ENCODE assay signal across 27 mouse cellular contexts in the genomic region with DNA sequence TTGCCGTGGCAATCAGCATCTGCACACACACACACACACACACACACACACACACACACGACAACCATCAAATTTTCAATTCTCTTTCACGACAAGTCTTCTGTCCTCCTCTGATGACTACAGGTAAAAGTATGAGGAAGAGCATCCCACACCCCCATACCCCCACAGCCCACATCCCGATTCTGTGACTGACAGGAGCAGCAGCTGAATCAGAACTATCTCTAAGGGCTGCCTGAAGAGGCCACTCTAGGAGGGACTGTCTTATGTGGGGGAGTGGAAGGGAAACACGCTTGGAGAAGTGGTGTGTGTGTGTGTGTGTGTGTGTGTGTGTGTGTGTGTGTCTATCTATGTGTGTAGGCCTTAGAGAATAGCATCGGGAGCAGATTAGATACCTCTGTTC.
"Had no signal": no experiment of that assay in that cellular context is flagged by ENCODE, and none has a peak within 500 bp of the region (broad histone marks: within the 10 kb centered on the region; RNA-seq: fewer than 3 reads in every experiment).

No protein-coding gene starts in this region.

- H3K27me3 ChIP-seq: embryonic facial prominence, embryonic 13.5 days; embryonic facial prominence, embryonic 15.5 days; forebrain, embryonic 12.5 days; forebrain, embryonic 13.5 days; forebrain, embryonic 15.5 days had no signal

- H3K9ac ChIP-seq: embryonic facial prominence, embryonic 13.5 days; embryonic facial prominence, embryonic 15.5 days; forebrain, embryonic 12.5 days; forebrain, embryonic 13.5 days; forebrain, embryonic 15.5 days; forebrain, postnatal 0 days had no signal

- ATAC-seq: forebrain, embryonic 14.5 days; forebrain, embryonic 15.5 days; forebrain, embryonic 16.5 days; forebrain, postnatal 0 days had no signal

- H3K4me3 ChIP-seq: embryonic facial prominence, embryonic 13.5 days; embryonic facial prominence, embryonic 15.5 days; erythroblast, embryonic 14.5 days; forebrain, embryonic 10.5 days; forebrain, embryonic 12.5 days; forebrain, embryonic 13.5 days; forebrain, embryonic 15.5 days; gastrocnemius, adult 2 months; heart, adult 2 months had no signal

- H3K27ac ChIP-seq: embryonic facial prominence, embryonic 13.5 days; embryonic facial prominence, embryonic 15.5 days; forebrain, embryonic 10.5 days; forebrain, embryonic 12.5 days; forebrain, embryonic 13.5 days; forebrain, embryonic 15.5 days; gastrocnemius, adult 2 months; heart, adult 2 months had no signal

- H3K9me3 ChIP-seq: embryonic facial prominence, embryonic 13.5 days; embryonic facial prominence, embryonic 15.5 days; forebrain, embryonic 10.5 days; forebrain, embryonic 12.5 days; forebrain, embryonic 13.5 days; forebrain, embryonic 15.5 days had no signal

- H3K4me1 ChIP-seq: embryonic facial prominence, embryonic 15.5 days; forebrain, embryonic 10.5 days; forebrain, embryonic 12.5 days; forebrain, embryonic 13.5 days had no signal

- H3K4me2 ChIP-seq: embryonic facial prominence, embryonic 13.5 days; embryonic facial prominence, embryonic 15.5 days; forebrain, embryonic 12.5 days; forebrain, embryonic 13.5 days; forebrain, embryonic 15.5 days had no signal

- DNase-seq: cerebellum, adult 2 months; cerebellum, adult 8-10 months; cerebellum, adult 9-10 months; cerebellum, adult 9-11 months; cerebellum, postnatal 10 days; cerebellum, postnatal 14 days; cerebellum, postnatal 25 days; cerebellum, postnatal 36 days; embryo, embryonic 11 days; forebrain, postnatal 0 days; gastrocnemius, adult 2 months; gastrocnemius, postnatal 10 days; gastrocnemius, postnatal 14 days; gastrocnemius, postnatal 25 days; gastrocnemius, postnatal 36 days; heart, adult 11 months; heart, adult 18-20 months; heart, adult 2 months had no signal

- H3K36me3 ChIP-seq: embryonic facial prominence, embryonic 13.5 days; embryonic facial prominence, embryonic 15.5 days; forebrain, embryonic 10.5 days; forebrain, embryonic 12.5 days; forebrain, embryonic 15.5 days had no signal
